Mouse (Mus musculus) C2C12 (cell line): ENCODE measurements around the gene Enah.

Experiments used
- CTCF ChIP-seq: IDR thresholded peaks from one replicate; pipeline ENCODE4 v1.5.1; 2011; ENCODE audit not compliant: control insufficient read depth, insufficient read depth, insufficient read length
- MYOD1 ChIP-seq: IDR thresholded peaks from one replicate; pipeline ENCODE4 v1.6.1; 2011; ENCODE audit warnings: low read depth; ENCODE audit not compliant: control insufficient read depth, insufficient read length

DNA sequence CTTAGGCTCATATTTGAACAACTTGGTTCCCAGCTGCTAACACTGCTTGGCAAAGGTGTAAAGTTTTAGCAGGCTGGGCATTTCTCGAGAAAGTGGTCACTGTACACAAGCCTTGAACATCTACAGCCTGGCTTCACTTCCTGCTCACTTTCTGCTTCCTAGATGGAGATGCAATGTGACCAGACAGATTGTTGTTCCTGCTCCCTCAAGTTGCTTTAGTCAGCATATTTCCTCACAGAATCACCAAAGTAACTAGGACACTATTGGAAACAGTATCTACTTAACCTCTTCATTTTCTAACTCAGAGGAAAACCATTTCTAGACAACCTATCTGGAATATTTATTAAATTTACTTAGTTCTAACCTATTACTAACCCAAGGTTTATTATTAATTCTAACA lies 61.4 kb downstream of the Enah start:
- TF ChIP-seq CTCF (no peak), MYOD1 (no peak)
